Mouse (Mus musculus) ES-Bruce4 (cell line): ENCODE results near the gene Nlrp1b. TPM values are rescaled to one million over a fixed set of nuclear protein-coding genes. Genes with fewer than 3 reads are reported as not detected.

Source experiments
- H3K27ac ChIP-seq: 2 replicates; pipeline ENCODE4 v1.5.1; 2012; ENCODE audit warnings: low read length, inconsistent platforms; ENCODE audit not compliant: insufficient read depth
- H3K27me3 ChIP-seq: 2 replicates; pipeline ENCODE4 v1.6.1; 2012; ENCODE audit warnings: mild to moderate bottlenecking, low read length, inconsistent platforms; ENCODE audit not compliant: control insufficient read depth, poor library complexity, insufficient read depth, severe bottlenecking
- H3K36me3 ChIP-seq: 2 replicates; pipeline ENCODE4 v1.6.1; 2012; ENCODE audit warnings: inconsistent platforms, mild to moderate bottlenecking, low read length, moderate library complexity; ENCODE audit not compliant: control insufficient read depth, poor library complexity, insufficient read depth, severe bottlenecking
- H3K4me1 ChIP-seq: one replicate; pipeline ENCODE4 v1.8.1; 2011; ENCODE audit warnings: low read length; ENCODE audit not compliant: control insufficient read depth, insufficient read depth
- H3K4me3 ChIP-seq: 2 replicates; pipeline ENCODE4 v1.5.1; 2011; ENCODE audit warnings: low read depth, mild to moderate bottlenecking, low read length
- H3K9ac ChIP-seq: 2 replicates; pipeline ENCODE4 v1.6.1; 2012; ENCODE audit warnings: low read depth, mild to moderate bottlenecking, inconsistent platforms; ENCODE audit not compliant: poor library complexity, severe bottlenecking
- H3K9me3 ChIP-seq: replicated peaks from 2 replicates; pipeline ENCODE4 v1.6.1; 2012; ENCODE audit warnings: mild to moderate bottlenecking, low read length, inconsistent platforms; ENCODE audit not compliant: control insufficient read depth, poor library complexity, insufficient read depth, severe bottlenecking
- CTCF ChIP-seq: IDR thresholded peaks from one replicate; pipeline ENCODE4 v1.8.1; 2011; ENCODE audit warnings: low read depth, low read length
- EP300 ChIP-seq: IDR thresholded peaks from 2 replicates; pipeline ENCODE4 v1.6.1; 2011; ENCODE audit warnings: low read depth, low read length; ENCODE audit not compliant: insufficient read depth
- POLR2A ChIP-seq: IDR thresholded peaks from one replicate; pipeline ENCODE4 v1.8.1; 2011; ENCODE audit warnings: low read length; ENCODE audit not compliant: insufficient read depth
- polyA plus RNA-seq: library from polyadenylated mRNA; stranded (reverse); fragments of >200 nt; gene quantifications from 2 replicates; pipeline ENCODE4 v1.2.4, GENCODE M21; 2011; ENCODE audit warnings: low read depth; ENCODE audit not compliant: missing spikeins, insufficient read depth, insufficient read length

Nlrp1b gene
- polyA plus RNA-seq, 1 experiment, result not detected

GRCm38 (mm10) chr11:71169633-71170032, 60.9 kb downstream of the Nlrp1b start:
- Histone ChIP-seq H3K9me3 (no peaks in the 10 kb centered on the region), H3K36me3 (no peaks in the 10 kb centered on the region), H3K9ac (no peak overlapping the region), H3K27me3 (no peaks in the 10 kb centered on the region), H3K27ac (no peak overlapping the region), H3K4me3 (no peak overlapping the region), H3K4me1 (no peaks in the 10 kb centered on the region)
- TF ChIP-seq CTCF (no peak), EP300 (no peak)

- no peak overlapping the region for H3K4me3 ChIP-seq
- H3K9ac ChIP-seq, result no peak overlapping the region
- no peaks in the 10 kb centered on the region for H3K4me1 ChIP-seq
- H3K36me3 ChIP-seq, result no peaks in the 10 kb centered on the region
- no peak overlapping the region for H3K27ac ChIP-seq
- TF ChIP-seq POLR2A, result no peak
- no peak for TF ChIP-seq CTCF
- no peak for TF ChIP-seq EP300
- H3K27me3 ChIP-seq, result no peaks in the 10 kb centered on the region
- H3K9me3 ChIP-seq, result no peaks in the 10 kb centered on the region
Observed at GRCm38 (mm10) chr11:71164139-71164538, 66.4 kb downstream of the Nlrp1b start.

- no peaks in the 10 kb centered on the region for H3K4me1 ChIP-seq
- no peak overlapping the region for H3K9ac ChIP-seq
- H3K9me3 ChIP-seq, result no peaks in the 10 kb centered on the region
- no peak overlapping the region for H3K27ac ChIP-seq
- no peaks in the 10 kb centered on the region for H3K27me3 ChIP-seq
- no peak for TF ChIP-seq CTCF
- no peak for TF ChIP-seq POLR2A
- no peak for TF ChIP-seq EP300
- H3K4me3 ChIP-seq, result no peak overlapping the region
- no peaks in the 10 kb centered on the region for H3K36me3 ChIP-seq
Observed at GRCm38 (mm10) chr11:71159439-71160136, 70.9 kb downstream of the Nlrp1b start.

GRCm38 (mm10) chr11:71155272-71155671, 75.3 kb downstream of the Nlrp1b start:
- no peaks in the 10 kb centered on the region for H3K9me3 ChIP-seq
- no peak overlapping the region for H3K9ac ChIP-seq
- H3K4me1 ChIP-seq, result no peaks in the 10 kb centered on the region
- no peak overlapping the region for H3K4me3 ChIP-seq
- no peak overlapping the region for H3K27ac ChIP-seq
- no peaks in the 10 kb centered on the region for H3K27me3 ChIP-seq
- TF ChIP-seq CTCF, result no peak
- no peak for TF ChIP-seq EP300
- TF ChIP-seq POLR2A, result no peak
- no peaks in the 10 kb centered on the region for H3K36me3 ChIP-seq

- Histone ChIP-seq H3K27ac (no peak within 1 kb of the TSS), H3K4me1 (no peaks in the 10 kb centered on the region), H3K36me3 (no peaks in the 10 kb centered on the region), H3K4me3 (no peak within 1 kb of the TSS), H3K27me3 (no peaks in the 10 kb centered on the region), H3K9me3 (no peaks in the 10 kb centered on the region), H3K9ac (no peak within 1 kb of the TSS)
- TF ChIP-seq POLR2A, result no peak
- TF ChIP-seq CTCF, result no peak
Observed at GRCm38 (mm10) chr11:71144661-71145060, 85.9 kb downstream of the Nlrp1b start, which contains the start of gene Nlrp1a. Gene Nlrp1a (minus strand): TSS chr11:71144704.

- Histone ChIP-seq H3K27me3 (no peaks in the 10 kb centered on the region), H3K36me3 (no peaks in the 10 kb centered on the region), H3K27ac (no peak overlapping the region), H3K4me1 (no peaks in the 10 kb centered on the region), H3K4me3 (no peak overlapping the region), H3K9ac (no peak overlapping the region), H3K9me3 (no peaks in the 10 kb centered on the region)
- TF ChIP-seq CTCF (no peak), EP300 (no peak), POLR2A (no peak)
Observed at GRCm38 (mm10) chr11:71142031-71142430, 88.5 kb downstream of the Nlrp1b start.
